Mouse (Mus musculus) ZHBTc4 (cell line): Measurements from ENCODE around the gene Ptgir.

Source experiments
- DNase-seq: peaks from one replicate; pipeline ENCODE4 v3.0.0-alpha.2; 2011; ENCODE audit warnings: low read depth, low spot score

The Ptgir gene

DNA sequence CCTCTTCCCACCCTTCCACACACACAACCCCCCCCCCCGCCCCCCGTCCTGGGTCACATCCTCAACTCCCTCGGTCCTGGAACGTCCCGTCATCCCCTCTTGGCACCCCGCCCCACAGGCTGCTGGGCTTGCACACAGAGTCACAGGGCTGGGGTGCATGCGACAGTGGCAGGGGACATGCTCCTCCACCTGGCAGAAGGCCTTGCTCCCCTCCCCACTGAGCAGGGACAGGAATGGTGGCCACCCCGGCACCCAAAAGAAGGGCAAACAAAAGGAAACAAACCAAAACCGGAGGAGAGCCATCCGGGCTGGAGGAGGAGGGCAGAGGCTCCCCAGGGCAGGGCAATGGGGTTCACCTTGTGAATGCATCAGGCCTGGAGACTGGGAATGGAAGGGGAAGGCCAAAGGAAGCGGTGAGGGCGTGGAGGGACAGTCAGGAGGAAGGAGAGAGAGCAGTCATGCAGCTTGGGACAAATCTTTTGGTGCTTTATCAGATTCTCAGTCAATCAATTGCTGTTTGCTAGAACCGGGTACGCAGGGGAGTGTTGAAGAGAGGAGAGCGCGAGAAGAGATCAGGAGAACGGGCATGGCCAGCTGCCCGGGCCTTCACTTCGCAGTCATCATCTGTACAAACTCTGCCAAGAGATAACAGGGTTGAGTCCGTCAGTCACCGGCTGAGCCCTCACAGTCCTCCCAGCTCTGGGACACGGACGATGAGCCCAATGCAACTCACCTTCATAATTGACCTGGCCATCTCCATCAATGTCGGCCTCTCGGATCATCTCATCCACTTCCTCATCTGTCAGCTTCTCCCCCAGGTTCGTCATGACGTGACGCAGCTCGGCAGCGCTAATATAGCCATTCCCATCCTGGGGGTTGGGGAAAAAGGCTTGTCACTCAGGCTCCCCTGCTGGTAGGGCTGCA, 10.3 kb downstream of the Ptgir start:
- DNase-seq = no peak

DNA sequence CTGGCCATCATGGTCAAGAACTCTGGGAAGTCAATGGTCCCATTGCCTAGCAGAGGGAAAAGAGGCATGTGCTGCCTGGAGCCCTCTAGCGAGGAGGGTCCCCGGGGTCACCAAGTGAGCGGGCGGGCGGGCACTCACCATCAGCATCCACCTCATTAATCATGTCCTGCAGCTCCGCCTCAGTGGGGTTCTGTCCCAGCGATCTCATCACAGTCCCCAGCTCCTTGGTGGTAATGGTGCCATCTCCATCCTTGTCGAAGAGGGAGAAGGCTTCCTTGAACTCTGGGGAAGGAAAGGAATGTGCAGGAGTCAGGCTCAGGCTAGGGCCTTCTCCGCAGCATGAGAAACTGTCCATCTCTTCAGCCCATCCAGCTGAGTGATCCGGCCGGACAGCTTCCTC, 11.2 kb downstream of the Ptgir start:
- DNase-seq = no peak

DNA sequence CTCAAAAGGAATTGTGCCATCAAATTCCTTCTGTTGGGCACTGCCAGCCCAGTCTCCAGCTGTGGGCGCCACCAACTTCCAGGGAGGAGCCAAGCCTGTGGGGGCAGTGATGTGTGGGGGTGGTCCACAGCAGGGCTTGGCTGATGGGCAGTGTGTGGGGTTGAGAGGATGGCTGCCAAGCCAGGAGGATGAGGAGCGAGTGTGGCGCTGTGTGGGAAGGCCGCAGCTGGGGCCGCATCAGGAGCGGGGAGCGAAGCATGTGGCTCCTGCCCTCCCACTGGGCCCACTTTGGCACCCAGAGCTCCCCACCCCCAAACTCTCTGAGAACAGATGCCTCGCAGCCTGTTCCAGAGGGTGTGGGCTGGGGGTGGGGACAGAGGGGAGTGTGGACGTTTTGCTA, 11.7 kb downstream of the Ptgir start:
- no peak for DNase-seq

DNA sequence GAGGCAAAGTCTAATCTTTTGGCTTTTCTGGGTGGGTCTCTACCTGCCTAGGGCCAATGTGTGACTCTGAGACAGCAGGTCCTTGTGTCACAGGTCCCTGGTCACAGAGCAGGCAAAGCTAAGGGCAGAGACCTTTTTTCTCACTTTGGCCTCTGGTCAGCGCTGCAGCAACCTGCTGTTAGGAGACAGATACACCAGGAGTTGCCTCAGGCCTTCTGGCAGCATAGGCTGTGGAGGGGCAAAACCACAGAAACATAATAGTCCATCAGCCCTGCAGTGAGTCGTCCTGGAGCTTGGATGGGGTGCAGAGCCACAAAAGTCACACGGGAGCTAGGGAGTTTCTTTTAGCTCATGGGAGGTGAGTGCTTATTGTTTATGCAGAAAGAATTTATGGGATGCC, 12.4 kb downstream of the Ptgir start:
- no peak for DNase-seq

DNA sequence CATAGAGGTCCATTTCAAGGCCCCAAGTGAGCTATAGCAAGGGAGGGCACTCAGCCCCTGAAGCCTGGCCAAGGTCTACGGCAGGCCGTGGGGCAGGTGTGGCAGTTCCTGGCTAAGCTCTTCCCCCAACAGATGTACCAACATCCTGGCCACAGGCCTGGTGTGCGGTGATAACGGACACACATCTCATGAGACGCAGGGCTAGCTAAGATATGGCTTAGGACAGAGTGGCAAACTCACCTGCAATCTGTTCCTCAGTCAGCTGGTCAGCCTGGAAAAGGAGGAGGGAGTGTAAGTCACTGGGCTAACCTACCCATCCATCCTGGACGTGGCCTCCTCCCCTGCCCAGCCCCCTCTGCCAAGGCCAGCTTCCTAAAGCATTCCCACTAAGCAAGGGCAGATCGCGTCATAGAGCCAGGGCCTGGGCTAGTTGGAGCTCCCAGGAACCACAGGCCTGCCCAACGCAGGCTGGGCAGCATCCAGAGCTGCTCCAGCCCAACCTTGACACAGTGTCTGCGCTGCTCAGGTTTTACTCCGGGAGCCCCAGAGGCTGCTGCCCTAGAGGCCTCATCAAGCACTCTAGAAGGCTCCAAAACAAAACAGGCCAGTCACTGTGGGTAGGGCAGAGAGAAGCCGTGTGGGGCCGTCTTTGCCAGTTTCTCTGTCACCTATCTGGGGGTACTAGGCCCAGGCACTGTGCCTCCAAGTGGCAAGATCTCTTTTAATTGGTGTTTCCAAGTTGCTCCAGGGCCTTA, 13.3 kb downstream of the Ptgir start:
- no peak for DNase-seq

DNA sequence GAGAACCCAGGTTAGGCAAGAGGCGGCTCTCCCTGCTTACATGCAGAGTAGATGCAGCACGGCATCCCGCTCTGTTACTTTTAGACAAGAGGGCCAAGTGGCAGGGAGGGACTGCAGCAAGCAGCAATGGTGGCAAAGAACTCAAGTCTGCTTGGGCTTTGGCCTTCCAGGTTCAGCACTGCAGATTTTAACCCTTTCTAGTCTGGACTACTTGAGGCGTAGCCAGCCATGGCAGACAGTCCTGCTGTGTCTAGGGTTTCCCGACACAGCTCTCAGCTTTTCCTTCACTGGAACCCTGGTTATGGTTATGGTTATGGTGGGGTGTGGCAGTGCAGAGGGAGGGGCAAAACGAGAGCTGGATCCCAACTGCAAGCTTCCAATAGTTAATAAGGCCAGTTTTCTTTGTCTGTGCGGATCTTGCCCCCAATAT, 13.9 kb downstream of the Ptgir start:
- DNase-seq = no peak

DNA sequence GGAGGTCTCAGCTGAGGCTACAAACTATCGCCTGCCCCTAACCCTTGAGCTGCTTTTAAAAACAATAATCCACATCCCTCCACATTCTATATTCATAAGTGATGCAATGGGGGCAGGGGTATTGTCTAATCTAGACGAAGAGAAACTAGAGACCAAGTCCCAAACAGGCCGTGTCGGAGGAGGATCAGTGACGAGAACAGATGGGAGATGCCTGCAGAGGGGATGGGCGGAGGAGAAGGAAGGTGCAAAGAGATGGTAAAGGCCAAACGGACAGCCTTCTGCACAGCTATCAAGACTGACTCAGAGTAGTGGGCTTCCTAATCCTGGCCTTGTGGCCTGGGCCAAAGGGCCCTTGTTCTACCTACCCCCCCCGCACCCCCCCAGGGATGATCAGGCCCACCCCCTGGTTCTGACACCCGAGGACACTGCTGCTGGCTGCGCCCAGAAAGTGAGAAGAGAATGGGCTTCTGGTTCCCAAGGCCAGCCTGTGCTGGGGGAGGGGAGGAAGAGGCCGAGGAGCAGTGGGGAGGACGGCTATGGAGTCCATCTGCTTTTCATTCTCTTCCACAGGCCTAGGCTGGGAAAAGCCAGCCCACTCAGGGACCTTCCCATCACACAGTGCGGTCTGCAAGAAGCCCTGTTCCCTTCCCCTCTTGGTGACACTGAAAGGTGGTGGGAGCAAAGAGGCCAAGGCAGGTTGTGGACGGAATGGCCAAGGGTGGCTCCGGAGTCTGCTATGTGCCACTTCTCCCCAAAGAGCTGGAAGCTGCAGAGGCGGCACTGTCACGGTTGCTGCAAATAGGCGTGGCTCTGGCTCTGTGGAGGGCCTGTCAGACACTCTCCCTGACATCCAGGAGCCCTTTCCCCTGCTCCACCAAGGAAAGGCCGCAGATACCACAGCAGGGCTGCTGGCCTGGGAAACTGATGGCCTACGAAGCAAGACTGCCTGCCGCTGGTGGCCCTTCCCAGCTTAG, 14.8 kb downstream of the Ptgir start:
- no peak for DNase-seq

DNA sequence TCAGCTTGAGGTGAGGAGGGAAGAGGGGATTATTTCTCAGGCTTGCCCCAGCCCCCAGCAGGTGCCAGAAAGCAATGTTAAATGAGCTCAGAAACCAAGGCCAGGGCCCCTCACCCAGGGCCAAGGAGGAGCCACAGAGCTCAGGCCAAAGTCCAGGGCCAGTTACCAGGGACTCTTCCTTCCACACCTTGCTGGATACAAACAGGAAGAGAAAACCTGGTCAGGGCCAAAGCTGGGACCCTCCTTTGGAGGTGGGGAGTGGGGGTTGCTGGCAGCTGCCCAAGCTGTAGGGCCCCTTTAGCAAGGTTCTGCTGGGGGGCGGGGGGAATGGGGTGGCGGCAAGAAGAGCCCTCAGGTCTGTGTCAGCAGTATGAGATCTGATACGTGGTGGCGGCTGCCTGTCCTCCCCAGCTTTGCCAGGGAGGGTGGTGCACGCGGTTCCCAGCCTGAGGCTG, 15.6 kb downstream of the Ptgir start:
- no peak for DNase-seq

DNA sequence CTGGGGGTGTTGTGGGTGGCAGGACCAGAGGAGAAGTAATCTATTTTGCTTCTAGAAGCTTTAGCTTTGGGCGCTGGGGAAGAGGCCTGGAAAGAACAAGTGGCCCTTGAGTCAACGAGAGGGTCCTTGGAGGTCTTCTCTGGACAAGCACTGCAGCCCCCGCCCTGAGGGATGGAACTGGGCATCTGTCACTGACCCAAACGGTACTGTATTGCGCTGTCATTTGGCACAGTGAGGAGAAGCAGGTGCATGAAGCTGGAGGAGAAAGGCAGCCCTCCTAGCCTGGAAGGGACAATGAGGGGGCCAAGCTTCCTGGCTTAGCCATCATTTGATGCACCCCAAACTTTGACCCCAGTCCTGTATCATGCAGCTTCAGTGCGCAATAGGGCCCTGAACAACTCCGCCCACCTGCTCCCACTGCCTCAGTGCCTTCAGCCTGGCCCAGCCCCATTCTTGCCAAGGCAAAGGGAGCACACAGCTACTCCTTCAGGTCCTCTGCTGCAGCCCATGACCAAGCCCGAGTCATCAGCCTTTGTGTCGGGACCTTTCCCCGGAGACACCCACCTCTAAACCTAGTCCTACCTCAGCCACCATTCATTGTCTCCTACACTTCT, 16.2 kb downstream of the Ptgir start:
- no peak for DNase-seq

DNA sequence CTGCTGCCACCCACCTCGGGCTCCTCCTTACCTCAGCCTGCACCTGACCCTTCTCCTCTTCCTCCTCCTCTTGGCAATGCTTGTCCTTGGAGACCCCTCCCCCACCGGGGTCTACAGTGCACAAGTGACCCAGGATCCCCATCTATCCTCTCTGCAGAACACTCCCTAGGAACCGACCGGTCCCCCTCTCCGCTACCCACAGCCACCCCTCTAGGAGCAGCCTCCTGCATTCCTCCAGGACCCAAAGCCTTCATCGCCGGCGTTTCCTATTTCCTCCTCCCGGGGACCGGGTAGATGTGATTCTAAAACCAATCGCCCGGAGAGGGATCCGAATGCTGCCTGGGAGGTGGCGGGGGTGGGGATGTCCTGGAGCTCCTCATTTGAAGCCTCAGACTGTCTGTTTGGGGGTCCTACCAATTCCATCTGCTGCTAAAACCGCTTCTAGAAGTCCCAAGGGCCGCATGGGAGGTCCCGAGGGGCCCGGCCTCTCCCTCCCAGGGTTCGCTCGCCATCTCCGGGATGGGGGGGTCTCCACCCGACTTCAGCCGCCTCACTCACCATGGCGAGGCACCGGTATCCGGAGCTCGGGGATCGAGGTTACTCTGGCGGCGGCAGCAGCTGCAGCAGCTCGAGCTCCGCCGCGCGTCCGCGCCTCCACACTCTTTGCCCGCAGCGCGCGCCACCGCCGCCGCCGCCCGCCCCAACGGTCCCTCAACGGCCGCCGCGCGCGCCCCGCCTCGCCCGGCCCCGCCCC, 17.2 kb downstream of the Ptgir start:
- DNase-seq = peak; percentile 25

DNA sequence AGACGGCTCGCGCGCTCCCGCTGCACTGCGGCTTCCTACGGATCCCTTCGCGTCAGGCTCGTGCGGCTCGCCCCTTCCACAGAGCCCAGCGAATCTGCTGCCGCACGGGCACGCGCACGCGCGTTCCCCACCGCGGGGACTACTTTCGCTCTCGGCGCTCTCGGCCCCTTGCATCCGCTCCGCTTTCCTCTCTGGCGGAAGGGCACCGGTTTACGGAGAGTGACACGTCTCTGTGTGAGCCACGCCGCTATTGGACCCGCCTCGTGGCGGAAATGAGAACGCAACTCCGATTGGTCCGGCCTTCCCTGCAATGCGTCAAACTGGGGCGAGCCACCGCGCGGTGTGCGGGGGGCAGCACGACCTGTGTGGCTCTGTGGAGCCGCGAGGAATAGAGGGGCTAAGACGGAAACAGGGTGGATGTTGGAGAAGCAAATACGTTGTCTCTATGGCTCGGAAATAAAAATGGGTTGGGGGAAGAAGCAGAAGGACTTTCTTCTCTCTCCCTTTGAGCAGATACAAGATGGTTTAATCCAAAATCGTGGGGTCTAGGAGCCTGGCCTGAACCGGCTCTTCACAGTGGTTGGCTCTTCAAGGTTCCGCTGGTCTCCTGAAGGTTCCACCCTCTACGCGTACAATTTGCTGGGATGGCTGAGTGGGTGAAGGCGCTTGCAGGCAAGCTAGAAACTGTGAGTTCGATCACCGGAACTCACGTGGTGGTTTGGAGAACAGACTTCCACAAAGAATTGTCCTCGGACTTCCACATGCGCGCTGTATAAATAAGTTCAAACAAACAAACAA, 17.9 kb downstream of the Ptgir start, which contains the start of gene Calm3:
TSS of gene Calm3 (minus strand) at position 78 of the 798 bp plus-strand sequence.
- peak; percentile 100 for DNase-seq

DNA sequence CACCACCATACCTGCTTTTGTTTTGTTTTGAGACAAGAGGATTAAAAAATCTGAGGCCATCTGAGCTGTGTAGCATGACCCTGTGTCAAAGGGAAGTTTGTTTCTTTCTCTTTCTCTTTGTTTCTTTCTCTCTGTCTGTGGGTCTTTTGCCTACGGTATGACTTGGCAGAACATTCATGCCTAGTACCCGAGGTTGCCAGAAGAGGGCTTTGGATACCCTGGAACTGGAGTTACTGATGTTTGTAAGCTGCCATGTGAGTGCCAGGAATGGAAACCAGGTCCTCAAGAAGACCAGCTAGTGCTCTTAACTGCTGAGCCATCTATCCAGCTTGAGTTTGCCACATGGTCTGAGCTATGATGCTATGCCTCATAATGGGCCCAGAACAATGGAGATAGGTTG, 22.1 kb downstream of the Ptgir start:
- DNase-seq = no peak

DNA sequence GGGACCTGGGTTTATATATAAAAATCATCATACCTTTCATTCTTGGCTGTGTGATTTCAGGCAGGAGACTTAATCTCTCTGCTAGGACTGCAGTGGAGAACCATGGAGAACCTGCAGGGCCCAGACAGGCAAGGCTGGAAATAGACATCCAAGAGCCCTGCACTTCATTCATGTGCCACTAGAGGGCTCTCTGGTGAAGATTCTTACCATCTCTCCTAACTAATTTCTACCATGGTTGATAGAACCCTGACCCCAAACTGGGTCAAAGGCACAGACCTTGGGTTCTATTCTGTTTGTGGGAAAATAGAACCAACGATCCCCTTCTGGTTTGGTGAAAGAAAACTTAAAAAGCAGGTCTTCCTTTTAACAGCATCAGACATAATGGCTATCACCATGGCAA, 24.6 kb downstream of the Ptgir start:
- peak; percentile 78 for DNase-seq

DNA sequence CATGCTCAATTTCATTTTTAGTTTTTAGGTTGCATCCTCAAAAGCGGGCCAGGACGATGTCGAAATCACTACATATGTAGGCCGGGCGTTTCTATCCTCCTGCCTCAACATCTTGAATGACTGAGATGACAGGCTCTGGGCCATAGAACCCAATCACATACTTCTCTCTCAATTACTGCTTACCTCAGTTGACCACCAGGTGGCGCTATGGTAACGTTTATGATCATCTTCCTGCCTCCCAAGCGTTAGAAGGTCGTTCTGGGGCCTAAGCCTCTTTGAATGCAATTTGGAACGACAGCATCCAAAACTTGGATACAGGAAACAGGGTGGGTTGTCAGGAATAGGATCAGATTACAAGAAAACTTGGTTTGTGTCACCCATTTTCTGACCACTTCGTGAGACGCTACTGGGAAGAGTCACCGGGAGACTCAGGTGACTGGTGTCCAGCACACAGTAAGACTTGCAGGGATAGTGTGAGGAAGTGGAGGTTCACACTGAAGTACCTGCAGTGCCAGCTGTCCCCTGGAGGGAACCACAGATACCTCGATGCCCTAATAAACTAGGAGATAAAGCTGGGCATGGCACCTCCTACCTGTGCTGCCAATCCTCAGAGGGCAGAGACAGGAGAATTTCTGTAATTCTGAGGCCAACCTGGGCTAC, 25.8 kb downstream of the Ptgir start:
- DNase-seq = peak; percentile 86

DNA sequence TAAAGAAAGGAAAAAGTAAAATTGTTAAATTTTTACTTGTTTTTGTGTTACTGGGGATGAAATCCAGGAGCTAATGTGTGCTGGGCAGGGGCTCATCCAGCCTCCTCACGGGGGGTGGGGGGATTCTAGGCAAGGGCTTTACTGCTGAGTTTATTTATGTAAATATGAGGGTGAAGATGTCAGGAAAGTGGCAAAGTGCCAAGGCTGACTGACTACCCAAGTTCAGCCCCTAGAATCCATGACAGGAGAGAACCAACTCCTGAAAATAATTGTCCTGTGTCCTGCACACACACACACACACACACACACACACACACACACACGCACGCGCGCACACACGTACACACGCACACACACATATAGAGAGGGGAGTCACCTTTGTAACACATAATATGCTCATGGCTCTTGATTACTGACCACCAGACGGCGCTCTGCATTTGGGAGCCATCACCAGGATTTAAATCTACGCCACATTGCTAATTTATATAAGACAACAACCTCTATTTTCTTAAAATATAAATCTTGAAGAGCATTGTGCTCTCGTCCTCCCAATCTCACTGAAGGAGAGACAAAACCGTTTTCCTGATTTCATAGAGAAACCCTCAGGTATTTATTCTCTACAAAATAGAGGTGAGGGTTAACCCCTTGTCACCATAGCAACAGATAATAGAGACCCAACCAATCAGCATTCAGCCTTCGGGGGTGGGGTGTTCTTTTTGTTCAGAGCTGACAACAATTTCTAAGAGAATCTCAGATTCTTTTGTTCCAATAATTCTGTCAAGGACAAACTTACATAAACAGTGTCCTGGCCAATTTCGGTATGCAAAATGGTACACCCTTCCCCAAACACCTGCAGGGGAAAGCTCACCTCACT, 26.7 kb downstream of the Ptgir start:
- peak; percentile 85 for DNase-seq

DNA sequence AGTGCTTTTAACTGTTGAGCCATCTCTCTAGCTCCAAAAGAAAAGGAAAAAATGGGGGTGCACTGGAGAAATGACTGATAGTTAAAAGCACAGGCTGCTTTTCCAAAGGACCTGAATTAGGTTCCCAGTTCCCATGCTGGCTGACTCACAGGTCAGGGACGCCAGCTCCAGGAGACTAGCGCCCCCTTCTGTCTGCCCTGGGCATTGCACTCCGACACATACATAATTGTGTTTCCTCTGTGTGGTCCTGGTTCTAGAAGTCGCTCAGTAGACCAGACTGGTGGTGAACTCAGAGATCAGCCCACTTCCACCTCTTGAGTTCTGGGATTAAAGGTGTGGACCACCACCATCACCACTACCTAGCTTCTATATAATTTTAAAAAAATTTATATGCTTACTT, 31.0 kb downstream of the Ptgir start:
- peak; percentile 86 for DNase-seq

DNA sequence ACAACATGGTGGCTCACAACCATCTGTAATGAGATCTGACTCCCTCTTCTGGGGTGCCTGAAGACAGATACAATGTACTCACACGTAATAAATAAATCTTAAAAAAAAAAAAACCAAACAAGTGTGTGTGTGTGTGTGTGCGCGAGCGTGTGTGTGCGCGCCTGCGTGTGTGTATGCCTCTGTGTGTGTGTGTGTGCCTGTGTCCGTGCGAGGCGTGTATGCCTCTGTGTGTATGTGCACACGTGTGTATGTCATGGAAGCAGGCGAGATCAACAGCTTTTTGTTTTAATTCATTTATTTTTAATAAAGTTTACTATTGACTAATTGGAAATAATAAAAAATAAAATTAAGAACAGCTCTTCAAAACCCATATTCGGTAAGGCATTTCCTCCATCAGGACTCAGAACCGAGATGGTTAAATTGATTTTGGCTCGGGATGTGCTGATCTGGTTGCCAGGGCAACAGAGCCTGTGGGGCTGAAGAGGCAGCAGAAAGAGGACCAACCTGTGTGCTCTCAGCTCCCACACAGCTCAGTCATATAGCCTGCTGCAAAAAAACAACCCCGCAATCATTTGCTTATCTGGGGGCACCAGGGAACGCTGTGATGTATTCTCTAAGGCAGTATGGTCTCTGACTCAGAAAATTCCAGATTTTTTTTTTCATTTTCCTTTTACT, 32.0 kb downstream of the Ptgir start:
- DNase-seq = no peak
